In the genomic region with DNA sequence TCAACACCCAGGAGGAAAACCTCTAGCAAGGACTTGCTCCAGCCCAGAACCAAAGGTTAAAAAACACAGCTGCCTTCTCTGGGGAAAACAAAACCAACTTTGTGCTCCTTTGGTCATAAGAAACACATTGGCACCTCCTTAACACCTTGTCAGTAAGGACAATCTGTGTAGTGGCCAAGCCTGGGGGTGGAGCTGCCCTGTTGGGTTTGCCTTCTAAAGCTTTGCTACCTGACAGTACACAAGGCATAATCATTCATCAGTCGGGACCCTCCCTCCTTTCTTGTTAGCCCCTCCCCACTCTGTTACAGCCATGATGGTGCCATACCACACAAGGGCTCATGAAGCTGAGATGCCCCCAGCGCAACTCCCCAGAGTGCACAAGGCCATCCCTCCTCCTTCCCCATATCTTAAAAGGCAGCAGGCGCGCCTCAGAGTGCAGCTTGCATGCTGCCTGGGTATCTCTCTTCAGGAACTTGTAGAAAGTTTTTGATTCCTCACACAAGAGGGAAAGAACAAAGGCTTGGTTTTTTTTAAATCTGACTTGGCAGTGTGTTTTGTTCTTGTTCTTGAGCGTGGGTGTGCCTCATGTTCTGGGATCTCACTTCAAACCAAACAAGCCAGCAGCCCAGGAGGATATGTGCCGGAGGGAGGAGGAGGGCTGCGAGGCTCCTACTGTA, we compare ENCODE assay signal across 9 mouse cellular contexts.
A peak's percentile ranks its signal among the peaks of the same experiment; 100 is the strongest.
DNase-seq lines count a peak whose midpoint lies in the region; ATAC-seq lines count a peak whose summit lies in the region.
"Had no signal": no experiment of that assay in that cellular context is flagged by ENCODE, and none has a peak within 500 bp of the region (broad histone marks: within the 10 kb centered on the region; RNA-seq: fewer than 3 reads in every experiment).

No protein-coding gene starts in this region.

- H3K4me3 ChIP-seq in embryonic facial prominence, embryonic 12.5 days = no peak overlapping the region
- no peak overlapping the region for H3K4me3 ChIP-seq in embryonic facial prominence, embryonic 10.5 days
- H3K4me3 ChIP-seq in midbrain, embryonic 10.5 days = no peak overlapping the region
- no peak overlapping the region for H3K4me3 ChIP-seq in midbrain, embryonic 11.5 days (ENCODE audit: low read depth, low read length)
- H3K4me3 ChIP-seq in limb, embryonic 12.5 days (replicated peaks) = no peak overlapping the region
- no peak overlapping the region for H3K4me3 ChIP-seq in hindbrain, embryonic 14.5 days (replicated peaks; ENCODE audit: low read length)
- H3K4me3 ChIP-seq in forebrain, embryonic 14.5 days (ENCODE audit: low read depth, low read length) = no peak overlapping the region
- H3K4me3 ChIP-seq: hindbrain, embryonic 15.5 days had no signal

- no peak overlapping the region for H3K4me2 ChIP-seq in embryonic facial prominence, embryonic 12.5 days (replicated peaks)
- H3K4me2 ChIP-seq in midbrain, embryonic 11.5 days = no peak overlapping the region
- H3K4me2 ChIP-seq in limb, embryonic 12.5 days = no peak overlapping the region
- H3K4me2 ChIP-seq in hindbrain, embryonic 14.5 days (replicated peaks) = no peak overlapping the region
- no peak overlapping the region for H3K4me2 ChIP-seq in forebrain, embryonic 14.5 days (ENCODE audit: low read length)
- H3K4me2 ChIP-seq: hindbrain, embryonic 15.5 days had no signal

- ATAC-seq in embryonic facial prominence, embryonic 12.5 days (ENCODE audit: insufficient number of reproducible peaks, insufficient read depth, low FRiP score, low TSS enrichment) = no peak; the same call in 1 of the 2 replicates
- ATAC-seq in midbrain, embryonic 11.5 days (ENCODE audit: low FRiP score) = no peak
- 0 out of 2 replicates have a peak, but pooled peaks have one; percentile 26 for ATAC-seq in limb, embryonic 12.5 days (ENCODE audit: insufficient number of reproducible peaks, insufficient read depth, low FRiP score, low TSS enrichment, low read depth)
- no peak for ATAC-seq in hindbrain, embryonic 14.5 days (ENCODE audit: low FRiP score)
- ATAC-seq in forebrain, embryonic 14.5 days = no peak

- no peaks in the 10 kb centered on the region for H3K9me3 ChIP-seq in embryonic facial prominence, embryonic 12.5 days
- H3K9me3 ChIP-seq in embryonic facial prominence, embryonic 10.5 days = no peaks in the 10 kb centered on the region
- H3K9me3 ChIP-seq in midbrain, embryonic 10.5 days (replicated peaks) = no peaks in the 10 kb centered on the region
- H3K9me3 ChIP-seq in midbrain, embryonic 11.5 days (ENCODE audit: control insufficient read depth, low read length) = no peaks in the 10 kb centered on the region
- no peaks in the 10 kb centered on the region for H3K9me3 ChIP-seq in limb, embryonic 12.5 days
- no peaks in the 10 kb centered on the region for H3K9me3 ChIP-seq in hindbrain, embryonic 14.5 days (ENCODE audit: control insufficient read depth, low read length)
- H3K9me3 ChIP-seq in forebrain, embryonic 14.5 days (replicated peaks; ENCODE audit: control insufficient read depth, low read length) = no peaks in the 10 kb centered on the region
- H3K9me3 ChIP-seq: hindbrain, embryonic 15.5 days had no signal

- H3K4me1 ChIP-seq in embryonic facial prominence, embryonic 12.5 days = peaks cover 25% of the 10 kb centered on the region
- peaks cover 28% of the 10 kb centered on the region for H3K4me1 ChIP-seq in embryonic facial prominence, embryonic 10.5 days
- peaks cover 14% of the 10 kb centered on the region for H3K4me1 ChIP-seq in midbrain, embryonic 10.5 days
- no peaks in the 10 kb centered on the region for H3K4me1 ChIP-seq in midbrain, embryonic 11.5 days (ENCODE audit: control insufficient read depth, insufficient read depth, low read length)
- H3K4me1 ChIP-seq in limb, embryonic 12.5 days (replicated peaks) = peaks cover 22% of the 10 kb centered on the region
- H3K4me1 ChIP-seq in hindbrain, embryonic 14.5 days (replicated peaks; ENCODE audit: control insufficient read depth, insufficient read depth, low read length) = peaks cover 5% of the 10 kb centered on the region
- H3K4me1 ChIP-seq in forebrain, embryonic 14.5 days (ENCODE audit: control insufficient read depth, insufficient read depth, low read length) = peaks cover 5% of the 10 kb centered on the region; the same call in 1 of the 2 replicates

- no peak for DNase-seq in embryonic facial prominence, embryonic 10.5 days (ENCODE audit: low spot score)
- no peak for DNase-seq in midbrain, embryonic 10.5 days (ENCODE audit: low spot score)
- DNase-seq in midbrain, embryonic 11.5 days (ENCODE audit: low spot score, missing footprints) = no peak
- DNase-seq in telencephalon, adult 2 months (ENCODE audit: low read depth, low spot score) = peak; percentile 90
- no peak for DNase-seq in hindbrain, embryonic 14.5 days (ENCODE audit: low spot score)
- DNase-seq in forebrain, embryonic 14.5 days (ENCODE audit: low spot score) = no peak

- H3K27ac ChIP-seq in embryonic facial prominence, embryonic 12.5 days = 0 out of 2 replicates have a peak overlapping the region, but pooled peaks have one; percentile 11
- H3K27ac ChIP-seq in embryonic facial prominence, embryonic 10.5 days (replicated peaks) = no peak overlapping the region
- 0 out of 2 replicates have a peak overlapping the region, but pooled peaks have one; percentile 4 for H3K27ac ChIP-seq in midbrain, embryonic 10.5 days (replicated peaks)
- no peak overlapping the region for H3K27ac ChIP-seq in midbrain, embryonic 11.5 days (ENCODE audit: low read depth, low read length)
- no peak overlapping the region for H3K27ac ChIP-seq in limb, embryonic 12.5 days
- H3K27ac ChIP-seq in hindbrain, embryonic 14.5 days = no peak overlapping the region
- no peak overlapping the region for H3K27ac ChIP-seq in forebrain, embryonic 14.5 days (ENCODE audit: low read depth, low read length)
- H3K27ac ChIP-seq: hindbrain, embryonic 15.5 days had no signal

- no peaks in the 10 kb centered on the region for H3K27me3 ChIP-seq in embryonic facial prominence, embryonic 12.5 days
- no peaks in the 10 kb centered on the region for H3K27me3 ChIP-seq in embryonic facial prominence, embryonic 10.5 days (replicated peaks; ENCODE audit: low read depth, poor library complexity, severe bottlenecking)
- H3K27me3 ChIP-seq in midbrain, embryonic 10.5 days (ENCODE audit: low read depth, poor library complexity, severe bottlenecking) = no peaks in the 10 kb centered on the region
- no peaks in the 10 kb centered on the region for H3K27me3 ChIP-seq in midbrain, embryonic 11.5 days (ENCODE audit: control insufficient read depth, insufficient read depth, low read length)
- peaks cover 2% of the 10 kb centered on the region; the same call in 1 of the 2 replicates for H3K27me3 ChIP-seq in limb, embryonic 12.5 days
- H3K27me3 ChIP-seq in hindbrain, embryonic 14.5 days (ENCODE audit: control insufficient read depth, insufficient read depth, low read length) = no peaks in the 10 kb centered on the region
- no peaks in the 10 kb centered on the region for H3K27me3 ChIP-seq in forebrain, embryonic 14.5 days (replicated peaks; ENCODE audit: control insufficient read depth, insufficient read depth, low read length)
- H3K27me3 ChIP-seq: hindbrain, embryonic 15.5 days had no signal

- no peaks in the 10 kb centered on the region for H3K36me3 ChIP-seq in embryonic facial prominence, embryonic 12.5 days
- H3K36me3 ChIP-seq in embryonic facial prominence, embryonic 10.5 days (replicated peaks) = no peaks in the 10 kb centered on the region
- H3K36me3 ChIP-seq in midbrain, embryonic 10.5 days = no peaks in the 10 kb centered on the region
- no peaks in the 10 kb centered on the region for H3K36me3 ChIP-seq in midbrain, embryonic 11.5 days (ENCODE audit: control insufficient read depth, insufficient read depth, low read length)
- H3K36me3 ChIP-seq in limb, embryonic 12.5 days = no peaks in the 10 kb centered on the region
- H3K36me3 ChIP-seq in hindbrain, embryonic 14.5 days (replicated peaks; ENCODE audit: control insufficient read depth, insufficient read depth) = no peaks in the 10 kb centered on the region
- H3K36me3 ChIP-seq in forebrain, embryonic 14.5 days (ENCODE audit: control insufficient read depth, insufficient read depth, low read length) = no peaks in the 10 kb centered on the region
- H3K36me3 ChIP-seq: hindbrain, embryonic 15.5 days had no signal

- WGBS in embryonic facial prominence, embryonic 12.5 days = 61% methylated on average over 7 of the region's 7 CpGs
- 72% methylated on average over 7 of the region's 7 CpGs for WGBS in embryonic facial prominence, embryonic 10.5 days
- 73% methylated on average over 7 of the region's 7 CpGs for WGBS in midbrain, embryonic 10.5 days
- 69% methylated on average over 7 of the region's 7 CpGs for WGBS in midbrain, embryonic 11.5 days
- 55% methylated on average over 7 of the region's 7 CpGs for WGBS in limb, embryonic 12.5 days
- WGBS in hindbrain, embryonic 14.5 days = 66% methylated on average over 7 of the region's 7 CpGs
- 67% methylated on average over 7 of the region's 7 CpGs for WGBS in forebrain, embryonic 14.5 days

- H3K9ac ChIP-seq in embryonic facial prominence, embryonic 12.5 days = no peak overlapping the region
- no peak overlapping the region for H3K9ac ChIP-seq in midbrain, embryonic 11.5 days (ENCODE audit: low read length)
- no peak overlapping the region for H3K9ac ChIP-seq in limb, embryonic 12.5 days (replicated peaks)
- no peak overlapping the region for H3K9ac ChIP-seq in hindbrain, embryonic 14.5 days
- H3K9ac ChIP-seq in forebrain, embryonic 14.5 days (ENCODE audit: low read length) = no peak overlapping the region
- H3K9ac ChIP-seq: hindbrain, embryonic 15.5 days had no signal

Comparison
In these comparisons a context has a peak if more than half of its experiments do, and no peak if none do; other contexts are left out.
1. H3K27ac ChIP-seq: peak in embryonic facial prominence, embryonic 12.5 days (single experiment) and midbrain, embryonic 10.5 days (single experiment); none in embryonic facial prominence, embryonic 10.5 days (single experiment), midbrain, embryonic 11.5 days (single experiment), limb, embryonic 12.5 days (single experiment), hindbrain, embryonic 14.5 days (single experiment) and forebrain, embryonic 14.5 days (single experiment).